ENCODE assay signal across 1 mouse cellular context in genomic region chr6:112253943-112254342, GRCm38 (mm10). TPM values are rescaled to one million over a fixed set of nuclear protein-coding genes. Genes with fewer than 3 reads are reported as not detected.
"Had no signal": no experiment of that assay in that cellular context is flagged by ENCODE, and none has a peak within 500 bp of the region (broad histone marks: within the 10 kb centered on the region; RNA-seq: fewer than 3 reads in every experiment).

No protein-coding gene starts in this region.

RNA-seq across cellular contexts. Expression of gene Lmcd1, which starts 19.6 kb away (rescaled TPM):
- polyA plus RNA-seq: erythroblast, embryonic 14.5 days had no signal
